Mouse (Mus musculus) midbrain, embryonic 16.5 days (tissue): ENCODE data around the gene Paip2b. TPM values are rescaled to one million over a fixed set of nuclear protein-coding genes. Genes with fewer than 3 reads are reported as not detected.

Experiments
- ATAC-seq: fragments of 200-750 bp; cut with Nextera tagmentation; 2 replicates; pipeline ENCODE4 v1.8.0; 2017; ENCODE audit warnings: moderate TSS enrichment
- H3K27ac ChIP-seq: fragments of 300-500 bp; sonication (generic); 2 replicates; pipeline ENCODE4 v1.5.1; 2014; ENCODE audit warnings: mild to moderate bottlenecking, low read length, mixed read lengths
- H3K27me3 ChIP-seq: fragments of 300-500 bp; sonication (generic); 2 replicates; pipeline ENCODE4 v1.6.1; 2014; ENCODE audit warnings: low read depth, low read length, mixed read lengths; ENCODE audit not compliant: control insufficient read depth, insufficient read depth
- H3K36me3 ChIP-seq: fragments of 300-500 bp; sonication (generic); 2 replicates; pipeline ENCODE4 v1.6.1; 2014; ENCODE audit warnings: mild to moderate bottlenecking, low read length, moderate library complexity, mixed read lengths; ENCODE audit not compliant: control insufficient read depth, insufficient read depth
- H3K4me1 ChIP-seq: fragments of 300-500 bp; sonication (generic); 2 replicates; pipeline ENCODE4 v1.6.1; 2014; ENCODE audit warnings: mild to moderate bottlenecking, low read length, mixed read lengths; ENCODE audit not compliant: control insufficient read depth, insufficient read depth
- H3K4me2 ChIP-seq: fragments of 300-500 bp; sonication (generic); 2 replicates; pipeline ENCODE4 v1.6.1; 2014; ENCODE audit warnings: mild to moderate bottlenecking, low read length, mixed read lengths
- H3K4me3 ChIP-seq: fragments of 300-500 bp; sonication (generic); 2 replicates; pipeline ENCODE4 v1.5.1; 2014; ENCODE audit warnings: low read depth, mild to moderate bottlenecking, low read length, moderate library complexity, mixed read lengths
- H3K9ac ChIP-seq: fragments of 300-500 bp; sonication (generic); 2 replicates; pipeline ENCODE4 v1.6.1; 2014; ENCODE audit warnings: low read depth, low read length, mixed read lengths
- H3K9me3 ChIP-seq: fragments of 300-500 bp; sonication (generic); replicated peaks from 2 replicates; pipeline ENCODE4 v1.6.1; 2014; ENCODE audit warnings: mild to moderate bottlenecking, low read length, mixed read lengths; ENCODE audit not compliant: control insufficient read depth, poor library complexity, severe bottlenecking
- whole genome bisulfite sequencing: fragments of 180-500 bp; shearing (Covaris S2); extraction: QIAGEN DNeasy Blood & Tissue Kit; methylation state at CpG from one replicate; pipeline ENCODE4 v1.1.7; 2014; 5-methylcytosine and 5-hydroxymethylcytosine counted together
- polyA plus RNA-seq: library from polyadenylated mRNA; unstranded; fragments of >200 nt; fragmentation: Nextera tagmentation; extraction: Ambion mirVana; gene quantifications from 2 replicates; pipeline ENCODE4 v1.2.1, GENCODE M21; 2015

Gene Paip2b
- polyA plus RNA-seq, 1 experiment from 2014 or later = 29.7 TPM

- H3K27ac ChIP-seq = no peak overlapping the region
- H3K9me3 ChIP-seq = no peaks in the 10 kb centered on the region
- H3K9ac ChIP-seq = no peak overlapping the region
- no peak overlapping the region for H3K4me2 ChIP-seq
- H3K36me3 ChIP-seq = peaks cover 3% of the 10 kb centered on the region
- H3K4me1 ChIP-seq = peaks cover 4% of the 10 kb centered on the region; the same call in 1 of the 2 replicates
- peaks cover 18% of the 10 kb centered on the region for H3K27me3 ChIP-seq
- H3K4me3 ChIP-seq = no peak overlapping the region
- ATAC-seq = no peak
- 95% methylated on average over 3 of the region's 3 CpGs for WGBS
These were observed 64.6 kb downstream of the Paip2b start for GRCm38 (mm10) chr6:83766982-83767381.

GRCm38 (mm10) chr6:83762880-83763431 is 68.6 kb downstream of the Paip2b start:
- Histone ChIP-seq H3K4me3 (peak overlapping the region; percentile 5; the same call in 1 of the 2 replicates), H3K9ac (no peak overlapping the region), H3K36me3 (no peaks in the 10 kb centered on the region; the same call in 1 of the 2 replicates), H3K4me1 (peaks cover 9% of the 10 kb centered on the region; the same call in 1 of the 2 replicates), H3K4me2 (peak overlapping the region; percentile 37), H3K27me3 (peaks cover 40% of the 10 kb centered on the region), H3K9me3 (no peaks in the 10 kb centered on the region), H3K27ac (no peak overlapping the region)
- 0 out of 2 replicates have a peak, but pooled peaks have one; percentile 29 for ATAC-seq
- WGBS = 3% methylated on average over 35 of the region's 35 CpGs

- Histone ChIP-seq H3K9ac (no peak within 1 kb of the TSS), H3K4me2 (peak within 1 kb of the TSS; percentile 37), H3K9me3 (no peaks in the 10 kb centered on the region), H3K27ac (no peak within 1 kb of the TSS), H3K27me3 (peaks cover 46% of the 10 kb centered on the region), H3K36me3 (no peaks in the 10 kb centered on the region), H3K4me1 (peaks cover 9% of the 10 kb centered on the region; the same call in 1 of the 2 replicates), H3K4me3 (peak within 1 kb of the TSS; percentile 5; the same call in 1 of the 2 replicates)
- ATAC-seq = no peak
- 27% methylated on average over 6 of the region's 6 CpGs for WGBS
These were observed 69.2 kb downstream of the Paip2b start, which contains the start of gene Ankrd53 for GRCm38 (mm10) chr6:83762344-83762743. Ankrd53 (plus strand) TSS chr6:83762644.

GRCm38 (mm10) chr6:83756051-83756450 is 75.5 kb downstream of the Paip2b start:
- Histone ChIP-seq H3K4me1 (peaks cover 5% of the 10 kb centered on the region; the same call in 1 of the 2 replicates), H3K4me3 (no peak overlapping the region), H3K27me3 (peaks cover 31% of the 10 kb centered on the region), H3K36me3 (no peaks in the 10 kb centered on the region), H3K9ac (no peak overlapping the region), H3K9me3 (no peaks in the 10 kb centered on the region), H3K4me2 (no peak overlapping the region), H3K27ac (no peak overlapping the region)
- ATAC-seq = no peak
- 73% methylated on average over 9 of the region's 9 CpGs for WGBS

Other genes starting within 250 kb of the Paip2b start
- gene Clec4f, start 175.6 kb downstream of the Paip2b start, polyA plus RNA-seq = not detected in 2 replicates
- not detected in 2 replicates for gene Cd207, start 153.9 kb downstream of the Paip2b start, polyA plus RNA-seq
- 0.16 TPM in 1 of 2 replicates, not detected in the other for gene Vax2, start 120.5 kb downstream of the Paip2b start, polyA plus RNA-seq
- gene Atp6v1b1, start 88.8 kb downstream of the Paip2b start, polyA plus RNA-seq = not detected in 2 replicates
- 0.25 and 0.29 TPM in 2 replicates for gene Ankrd53, start 69.1 kb downstream of the Paip2b start, polyA plus RNA-seq
- 62.8 and 69.3 TPM in 2 replicates for gene Tex261, start 55.9 kb downstream of the Paip2b start, polyA plus RNA-seq
- 112 and 122 TPM in 2 replicates for gene Nagk, start 36.8 kb downstream of the Paip2b start, polyA plus RNA-seq
- 68.2 and 78.7 TPM in 2 replicates for gene Zfp638, start 35.4 kb upstream of the Paip2b start, polyA plus RNA-seq
- 1.8 and 2.3 TPM in 2 replicates for gene Dysf, start 176.8 kb upstream of the Paip2b start, polyA plus RNA-seq